Mouse (Mus musculus) ES-E14 (cell line): ENCODE measurements at regions not wholly inside any gene's neighbourhood (a gene's known extent, or its start where the extent isn't known, plus 50 kb on each side); places are given as distances from the start of the nearest gene placed in this dataset.

Experiments used
- CHD2 ChIP-seq: IDR thresholded peaks from 2 replicates; pipeline ENCODE4 v1.6.1; 2014; ENCODE audit warnings: mild to moderate bottlenecking, low read depth, low read length, inconsistent platforms
- MAFK ChIP-seq: IDR thresholded peaks from 2 replicates; pipeline ENCODE4 v1.6.1; 2014; ENCODE audit warnings: mild to moderate bottlenecking, low read depth, low read length, inconsistent platforms; ENCODE audit not compliant: insufficient read depth
- ZNF384 ChIP-seq: IDR thresholded peaks from 2 replicates; pipeline ENCODE4 v1.6.1; 2012; ENCODE audit warnings: low read depth, low read length, inconsistent platforms

- TF ChIP-seq MAFK (no peak), CHD2 (no peak), ZNF384 (no peak)
Observed at GRCm38 (mm10) chr6:51349771-51350170, 82.7 kb upstream of the Nfe2l3 start.
